Mouse (Mus musculus) B cell, adult 2 months (primary cell): ENCODE results near the gene P4ha2.

ENCODE experiments used
- DNase-seq, 2 experiments: peaks; one replicate each; pipeline ENCODE4 v3.0.0; 2022

The P4ha2 gene

GRCm38 (mm10) chr11:54100045-54100691 lies at the start of gene P4ha2:
Gene P4ha2, plus strand, starts transcription at chr11:54100095.
- DNase-seq: no peak

- no peak for DNase-seq
Observed at GRCm38 (mm10) chr11:54050205-54050604, 49.7 kb upstream of the P4ha2 start.

DNA sequence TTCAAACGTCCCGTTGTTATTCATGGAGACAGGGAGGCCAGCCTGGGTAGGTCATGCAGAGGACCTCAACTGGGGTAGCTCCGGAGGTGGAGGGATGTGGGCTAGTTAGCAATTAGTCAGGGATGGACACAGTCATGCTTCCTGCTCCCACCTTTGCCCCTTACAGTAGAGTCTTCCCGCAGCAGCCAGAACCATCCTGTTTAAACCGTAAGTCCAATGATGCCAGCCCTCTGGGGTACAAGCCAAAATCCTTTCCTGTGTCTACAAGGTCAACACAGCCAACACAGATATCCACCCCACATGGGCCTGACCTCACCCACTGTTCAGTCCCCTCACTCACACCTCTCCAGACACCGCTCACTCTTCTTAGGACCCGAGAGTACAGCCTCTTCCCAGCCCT lies 48.7 kb upstream of the P4ha2 start:
- DNase-seq: no peak

DNA sequence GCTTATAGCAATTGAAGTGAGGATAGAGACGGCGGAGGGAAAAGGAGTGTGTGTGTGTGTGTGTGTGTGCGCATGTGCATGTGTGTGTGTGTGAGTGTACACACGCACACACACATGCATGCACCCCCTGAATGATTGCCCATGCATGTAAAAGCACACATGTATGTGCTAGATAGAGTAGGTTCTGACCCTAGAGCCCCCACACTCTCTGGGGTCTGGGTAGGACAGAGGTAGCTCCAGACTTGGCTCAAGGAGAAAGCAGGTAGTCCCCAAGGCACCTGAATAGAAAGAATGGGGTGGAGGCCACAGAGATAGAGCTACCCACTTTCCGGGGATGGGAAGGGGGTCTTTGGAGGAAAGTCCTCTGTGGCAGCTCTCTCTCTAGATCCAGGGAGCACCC lies 47.8 kb upstream of the P4ha2 start:
- no peak for DNase-seq

GRCm38 (mm10) chr11:54053090-54053489 lies 46.8 kb upstream of the P4ha2 start:
- no peak for DNase-seq

GRCm38 (mm10) chr11:54054257-54054656 lies 45.6 kb upstream of the P4ha2 start:
- peak; percentile 17 to 26 for DNase-seq

GRCm38 (mm10) chr11:54056132-54056531 lies 43.8 kb upstream of the P4ha2 start:
- DNase-seq: no peak

DNA sequence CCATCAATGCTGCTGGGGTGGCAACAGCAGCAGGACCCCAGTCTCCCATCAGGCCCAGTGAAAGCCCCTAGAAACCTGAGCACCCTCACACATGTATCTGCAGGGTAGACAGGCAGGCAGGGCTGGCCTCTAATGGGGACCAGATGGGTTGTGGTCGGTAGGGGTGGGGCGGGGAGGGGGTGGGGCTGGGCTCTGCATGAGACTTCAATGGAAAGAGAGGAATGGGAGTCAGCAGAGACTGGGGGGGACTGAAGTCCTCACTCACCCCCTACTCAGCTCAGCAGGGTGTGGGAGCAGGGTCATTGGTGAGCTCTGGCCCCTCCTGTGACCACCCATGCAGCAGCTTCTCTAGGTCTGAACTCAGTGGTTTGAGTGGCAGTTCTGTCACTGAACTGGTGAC lies 42.5 kb upstream of the P4ha2 start:
- no peak for DNase-seq

GRCm38 (mm10) chr11:54058056-54058617 lies 41.8 kb upstream of the P4ha2 start:
- no peak for DNase-seq

- DNase-seq: no peak
Observed at GRCm38 (mm10) chr11:54058643-54059042, 41.3 kb upstream of the P4ha2 start.

- no peak for DNase-seq
Observed at GRCm38 (mm10) chr11:54059526-54059925, 40.4 kb upstream of the P4ha2 start.

DNA sequence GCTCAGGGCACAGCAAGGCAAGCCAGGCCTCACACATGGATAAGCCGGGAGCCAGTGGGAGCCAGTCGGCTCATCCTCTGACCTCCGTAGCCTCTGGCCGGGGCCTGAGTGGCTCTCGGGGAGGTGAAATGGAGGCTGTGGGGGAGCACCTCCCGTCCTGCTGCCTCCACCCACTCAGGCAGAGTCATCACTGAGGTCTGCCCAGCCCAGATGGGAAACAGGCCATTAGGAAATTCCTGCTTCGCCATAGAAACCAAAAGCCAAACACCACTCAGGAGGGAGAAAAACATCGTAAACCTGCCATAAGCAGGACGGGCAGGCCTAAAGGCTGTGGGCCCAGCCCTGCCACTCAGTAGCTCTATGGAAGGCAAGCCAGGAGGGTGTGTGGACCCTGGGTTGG lies 39.6 kb upstream of the P4ha2 start:
- DNase-seq: no peak

- DNase-seq: no peak
Observed at GRCm38 (mm10) chr11:54062086-54062752, 37.7 kb upstream of the P4ha2 start.

DNA sequence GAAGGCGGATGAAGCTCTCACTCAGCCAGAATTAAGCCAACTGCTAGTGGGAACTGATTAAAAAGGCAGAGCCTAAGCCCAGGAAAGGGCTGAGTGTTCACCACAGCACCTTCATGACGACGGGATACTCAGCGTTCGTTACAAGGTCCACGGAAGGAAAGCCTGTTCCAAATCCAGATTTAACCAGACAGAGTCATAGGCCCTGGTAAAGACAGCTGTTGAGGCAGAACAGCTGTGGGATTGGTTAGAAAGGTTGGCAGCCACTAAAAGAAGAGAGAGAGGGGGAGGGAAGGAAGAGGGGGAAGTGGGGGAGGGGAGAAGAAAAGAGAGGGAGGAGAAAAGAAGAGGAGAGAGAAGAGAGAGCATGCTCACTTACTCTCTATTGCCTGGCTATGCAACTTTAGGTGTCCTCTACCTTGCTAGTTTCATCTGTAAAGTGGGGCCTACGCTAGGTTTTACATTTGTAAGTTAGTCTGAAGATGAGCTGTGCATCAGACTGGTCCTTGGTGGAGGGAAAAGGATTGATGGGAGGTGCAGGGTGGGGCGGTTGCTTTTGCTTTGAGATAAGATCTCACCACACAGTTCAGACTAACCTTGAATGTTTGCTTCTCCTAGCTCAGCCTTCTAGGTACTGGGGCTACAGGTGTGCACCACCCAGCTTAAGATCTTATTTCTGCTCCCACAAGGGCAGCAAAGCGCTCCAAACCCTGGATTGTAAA lies 37.0 kb upstream of the P4ha2 start:
- DNase-seq: no peak

GRCm38 (mm10) chr11:54063472-54063775 lies 36.5 kb upstream of the P4ha2 start:
- no peak for DNase-seq

DNA sequence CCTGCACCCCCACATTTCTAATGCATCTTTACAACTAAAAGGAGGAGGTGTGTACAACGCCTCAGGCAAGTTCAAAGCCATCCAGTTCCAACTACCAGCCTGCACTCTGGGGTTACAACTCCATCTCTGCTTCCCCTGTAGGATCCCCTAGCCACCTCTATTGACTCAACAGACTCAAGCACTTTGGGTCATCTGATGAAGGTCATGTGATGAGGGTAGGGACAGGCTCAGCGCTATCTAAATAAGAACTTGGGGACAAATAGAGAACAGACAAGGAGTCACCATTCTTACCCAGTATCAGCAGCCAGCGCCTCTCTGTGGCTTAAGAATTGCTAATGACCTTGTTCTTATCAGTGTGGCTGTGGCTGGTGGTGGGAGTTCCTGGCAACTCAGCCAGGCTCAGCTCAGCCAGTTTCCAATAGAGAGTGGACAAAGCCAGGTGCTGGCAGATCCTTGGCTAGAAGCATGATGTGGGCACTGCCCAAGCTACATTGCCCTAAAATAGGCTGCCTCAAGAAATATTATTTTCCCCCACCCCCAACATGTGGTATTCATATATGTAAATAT lies 35.4 kb upstream of the P4ha2 start:
- no peak for DNase-seq

- DNase-seq: no peak
Observed at GRCm38 (mm10) chr11:54065106-54065914, 34.6 kb upstream of the P4ha2 start.

- DNase-seq: no peak
Observed at GRCm38 (mm10) chr11:54065915-54066178, 34.0 kb upstream of the P4ha2 start.

- no peak for DNase-seq
Observed at GRCm38 (mm10) chr11:54066400-54066799, 33.5 kb upstream of the P4ha2 start.

- no peak for DNase-seq
Observed at GRCm38 (mm10) chr11:54067318-54067995, 32.4 kb upstream of the P4ha2 start.

DNA sequence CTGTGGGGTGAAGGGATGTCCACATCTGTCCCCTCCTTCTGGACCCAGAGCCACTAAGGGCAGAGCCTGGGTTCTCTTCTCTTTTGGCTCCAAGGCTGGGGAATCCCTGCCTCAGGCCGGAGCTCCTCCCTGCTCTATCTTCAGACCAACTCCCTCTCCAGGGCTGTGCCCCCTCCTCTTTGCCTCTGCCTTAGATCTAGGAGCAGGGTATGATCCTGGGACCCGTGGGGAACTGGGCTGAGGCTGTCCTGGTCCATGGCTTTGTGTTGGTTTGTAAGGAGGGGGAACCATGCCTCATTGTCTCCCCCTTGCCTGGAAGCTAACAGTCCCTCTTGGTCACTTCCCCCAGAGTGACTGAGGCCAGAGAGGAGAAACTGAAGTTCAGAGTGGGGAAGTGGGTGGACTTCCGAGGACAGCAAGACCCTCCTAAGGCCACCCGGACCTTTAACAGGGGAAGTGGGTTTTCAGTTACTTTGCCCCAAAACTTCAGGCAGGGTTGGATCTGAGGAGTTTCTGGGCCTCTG lies 31.8 kb upstream of the P4ha2 start:
- no peak for DNase-seq
